In genomic region chr1:151429316-151429715, GRCm38 (mm10) we compare ENCODE assay signal across 8 mouse cellular contexts. TPM values are rescaled to one million over a fixed set of nuclear protein-coding genes. Genes with fewer than 3 reads are reported as not detected.
DNase-seq lines count a peak whose midpoint lies in the region; ATAC-seq and TF ChIP-seq lines count a peak whose summit lies in the region.

No protein-coding gene starts in this region.

- H3K4me2 ChIP-seq in forebrain, embryonic 14.5 days (ENCODE audit: low read length) = peak overlapping the region; percentile 57
- H3K4me2 ChIP-seq in liver, embryonic 16.5 days (ENCODE audit: low read depth, low read length) = peak overlapping the region; percentile 78

- no peaks in the 10 kb centered on the region for H3K27me3 ChIP-seq in heart, embryonic 10.5 days (ENCODE audit: insufficient read depth, poor library complexity, severe bottlenecking)
- no peaks in the 10 kb centered on the region for H3K27me3 ChIP-seq in forebrain, embryonic 14.5 days (replicated peaks; ENCODE audit: control insufficient read depth, insufficient read depth, low read length)
- no peaks in the 10 kb centered on the region for H3K27me3 ChIP-seq in liver, embryonic 16.5 days (ENCODE audit: control insufficient read depth, insufficient read depth, low read depth, low read length)
- H3K27me3 ChIP-seq in thymus, adult 2 months (ENCODE audit: control insufficient read depth, insufficient read depth, low read length) = no peaks in the 10 kb centered on the region

- no peaks in the 10 kb centered on the region for H3K9me3 ChIP-seq in heart, embryonic 10.5 days
- H3K9me3 ChIP-seq in forebrain, embryonic 14.5 days (replicated peaks; ENCODE audit: control insufficient read depth, low read length) = no peaks in the 10 kb centered on the region
- H3K9me3 ChIP-seq in liver, embryonic 16.5 days (replicated peaks; ENCODE audit: control insufficient read depth, low read length) = no peaks in the 10 kb centered on the region

- H3K36me3 ChIP-seq in heart, embryonic 10.5 days = peaks cover 11% of the 10 kb centered on the region
- H3K36me3 ChIP-seq in forebrain, embryonic 14.5 days (ENCODE audit: control insufficient read depth, insufficient read depth, low read length) = peaks cover 12% of the 10 kb centered on the region
- peaks cover 3% of the 10 kb centered on the region for H3K36me3 ChIP-seq in liver, embryonic 16.5 days (ENCODE audit: control insufficient read depth, insufficient read depth)
- H3K36me3 ChIP-seq in thymus, adult 2 months (ENCODE audit: control insufficient read depth, insufficient read depth, low read length) = peaks cover 2% of the 10 kb centered on the region; the same call in 1 of the 2 replicates

- ATAC-seq in CD4-positive, CD25-positive, alpha-beta regulatory T cell, adult 4 months = peak; percentile 8
- no peak for ATAC-seq in forebrain, embryonic 14.5 days
- no peak for ATAC-seq in liver, embryonic 16.5 days (ENCODE audit: low read depth)

- 40% methylated on average over 9 of the region's 9 CpGs for WGBS in heart, embryonic 10.5 days
- WGBS in forebrain, embryonic 14.5 days = 36% methylated on average over 9 of the region's 9 CpGs
- 33% methylated on average over 9 of the region's 9 CpGs for WGBS in liver, embryonic 16.5 days (ENCODE audit: insufficient replicate concordance)
- 36% methylated on average over 9 of the region's 9 CpGs for WGBS in thymus, adult 2 months

- no peak for TF ChIP-seq POLR2A in thymus, adult 2 months (IDR thresholded peaks at IDR 0.05; ENCODE audit: control insufficient read depth, extremely low read depth, insufficient read depth, low read length, poor library complexity)

- peak overlapping the region; percentile 98 for H3K27ac ChIP-seq in heart, embryonic 10.5 days
- H3K27ac ChIP-seq in forebrain, embryonic 14.5 days (ENCODE audit: low read depth, low read length) = peak overlapping the region; percentile 94; the same call in 1 of the 2 replicates
- H3K27ac ChIP-seq in liver, embryonic 16.5 days (ENCODE audit: low read length) = peak overlapping the region; percentile 96
- H3K27ac ChIP-seq in thymus, adult 2 months (ENCODE audit: control insufficient read depth, insufficient read depth, low read length) = no peak overlapping the region

- DNase-seq in heart, embryonic 10.5 days (ENCODE audit: low spot score) = no peak
- DNase-seq in heart, adult 11 months = no peak
- peak; percentile 2 for DNase-seq in forebrain, embryonic 14.5 days (ENCODE audit: low spot score)
- DNase-seq in ovary, postnatal 14 days (ENCODE audit: low spot score) = no peak
- no peak for DNase-seq in thymus, adult 2 months
- DNase-seq in gastrocnemius, adult 18-20 months (ENCODE audit: low spot score) = no peak

- H3K9ac ChIP-seq in forebrain, embryonic 14.5 days (ENCODE audit: low read length) = peak overlapping the region; percentile 91
- peak overlapping the region; percentile 95 for H3K9ac ChIP-seq in liver, embryonic 16.5 days (ENCODE audit: low read depth, low read length)

- H3K4me3 ChIP-seq in heart, embryonic 10.5 days = peak overlapping the region; percentile 96
- H3K4me3 ChIP-seq in forebrain, embryonic 14.5 days (ENCODE audit: low read depth, low read length) = peak overlapping the region; percentile 85
- H3K4me3 ChIP-seq in liver, embryonic 16.5 days (ENCODE audit: low read depth, low read length) = peak overlapping the region; percentile 88
- H3K4me3 ChIP-seq in thymus, adult 2 months (ENCODE audit: control insufficient read depth, insufficient read depth, low read length) = no peak overlapping the region

- H3K4me1 ChIP-seq in heart, embryonic 10.5 days = peaks cover 14% of the 10 kb centered on the region
- H3K4me1 ChIP-seq in forebrain, embryonic 14.5 days (ENCODE audit: control insufficient read depth, insufficient read depth, low read length) = peaks cover 13% of the 10 kb centered on the region
- H3K4me1 ChIP-seq in liver, embryonic 16.5 days (ENCODE audit: control insufficient read depth, low read depth, low read length) = peaks cover 15% of the 10 kb centered on the region
- no peaks in the 10 kb centered on the region for H3K4me1 ChIP-seq in thymus, adult 2 months (replicated peaks; ENCODE audit: control insufficient read depth, insufficient read depth, low read length)

- TF ChIP-seq CTCF in thymus, adult 2 months (IDR thresholded peaks at IDR 0.05; ENCODE audit: borderline replicate concordance, control insufficient read depth, extremely low read depth, insufficient read depth, low read length, poor library complexity) = no peak

RNA-seq across cellular contexts. Expression of gene Trmt1l, which starts 1.0 kb away (rescaled TPM):
- 41.9 and 50.3 TPM in 2 replicates for polyA plus RNA-seq in heart, embryonic 10.5 days (2016; fragmentation: Nextera tagmentation; extraction: Ambion mirVana)
- polyA plus RNA-seq in CD4-positive, CD25-positive, alpha-beta regulatory T cell, adult 4 months (2017; shearing (Covaris generic)) = 10 to 100 TPM; 35.7 to 46.8 TPM
- 34.5 and 45.3 TPM in 2 replicates for polyA plus RNA-seq in forebrain, embryonic 14.5 days (2014; fragmentation: Nextera tagmentation; extraction: Ambion mirVana)
- 13.9 and 15.1 TPM in 2 replicates for polyA plus RNA-seq in liver, embryonic 16.5 days (2015; fragmentation: Nextera tagmentation; extraction: Ambion mirVana)
- polyA plus RNA-seq in thymus, adult 2 months (2012; rRNA removed) = 21.8 and 22.9 TPM in 2 replicates
- total RNA-seq in gastrocnemius, adult 18-20 months (2021) = 10 to 100 TPM; 15.1 to 16.0 TPM

RNA-seq across cellular contexts. Expression of gene Swt1, which starts 1.1 kb away (rescaled TPM):
- 17.0 and 18.3 TPM in 2 replicates for polyA plus RNA-seq in heart, embryonic 10.5 days (2016; fragmentation: Nextera tagmentation; extraction: Ambion mirVana)
- 10 to 100 TPM; 41.5 to 57.0 TPM for polyA plus RNA-seq in CD4-positive, CD25-positive, alpha-beta regulatory T cell, adult 4 months (2017; shearing (Covaris generic))
- polyA plus RNA-seq in forebrain, embryonic 14.5 days (2014; fragmentation: Nextera tagmentation; extraction: Ambion mirVana) = 16.0 and 21.3 TPM in 2 replicates
- polyA plus RNA-seq in liver, embryonic 16.5 days (2015; fragmentation: Nextera tagmentation; extraction: Ambion mirVana) = 19.1 and 19.7 TPM in 2 replicates
- polyA plus RNA-seq in thymus, adult 2 months (2012; rRNA removed) = 7.7 and 10.2 TPM in 2 replicates
- total RNA-seq in gastrocnemius, adult 18-20 months (2021) = 1 to 10 TPM; 7.5 to 9.0 TPM
